Mouse (Mus musculus) granulocyte monocyte progenitor cell, adult 5-6 weeks (primary cell): Measurements from ENCODE around the gene Vps26a. TPM values are rescaled to one million over a fixed set of nuclear protein-coding genes. Genes with fewer than 3 reads are reported as not detected.
"Not testable (repeated sequence)": the region's sequence is repeated elsewhere in the genome, so short reads cannot be mapped to it uniquely, and the experiment has no call there.

Experiments
- ATAC-seq: replicated peaks from 2 replicates; pipeline ENCODE4 v1.8.0; 2016; ENCODE audit warnings: mild to moderate bottlenecking, moderate TSS enrichment, inconsistent platforms; ENCODE audit not compliant: poor library complexity, severe bottlenecking
- total RNA-seq, 2 experiments: library from RNA; stranded (forward) in 1 of 2; stranded (reverse) in 1 of 2; fragments of 200-712, 200-1000 nt in 1 of 2; fragments of >200 nt in 1 of 2; fragmentation: Nextera tagmentation in 1 of 2; gene quantifications; 2 replicates each; pipeline ENCODE4 v1.2.3; 2014 to 2017

Vps26a gene
- total RNA-seq, 2 experiments from 2014 or later, result 59.0 to 69.8 TPM

- no peak for ATAC-seq
Observed at GRCm38 (mm10) chr10:62501951-62502350, 15.3 kb upstream of the Vps26a start.

- peak; percentile 18 for ATAC-seq
Observed at GRCm38 (mm10) chr10:62500916-62501615, 14.5 kb upstream of the Vps26a start.

GRCm38 (mm10) chr10:62500088-62500915 lies 13.7 kb upstream of the Vps26a start:
- peak; percentile 47 for ATAC-seq

GRCm38 (mm10) chr10:62491681-62492080 lies 5.1 kb upstream of the Vps26a start:
- ATAC-seq, result not testable (repeated sequence)

GRCm38 (mm10) chr10:62488266-62488665 lies 1.7 kb upstream of the Vps26a start:
- 0 out of 2 replicates have a peak, but pooled peaks have one; percentile 10 for ATAC-seq

- ATAC-seq, result peak; percentile 20
Observed at GRCm38 (mm10) chr10:62485878-62486582, 575 bp downstream of the Vps26a start.

- ATAC-seq, result no peak
Observed at GRCm38 (mm10) chr10:62481108-62481852, 5.3 kb downstream of the Vps26a start.

GRCm38 (mm10) chr10:62476980-62477379 lies 9.6 kb downstream of the Vps26a start:
- no peak for ATAC-seq

GRCm38 (mm10) chr10:62474944-62475343 lies 11.7 kb downstream of the Vps26a start:
- ATAC-seq, result no peak

GRCm38 (mm10) chr10:62471105-62471504 lies 15.5 kb downstream of the Vps26a start:
- ATAC-seq, result no peak

- no peak for ATAC-seq
Observed at GRCm38 (mm10) chr10:62469736-62470135, 16.9 kb downstream of the Vps26a start.

- no peak for ATAC-seq
Observed at GRCm38 (mm10) chr10:62461321-62461720, 25.3 kb downstream of the Vps26a start.

GRCm38 (mm10) chr10:62452001-62452400 lies 34.6 kb downstream of the Vps26a start:
- not testable (repeated sequence) for ATAC-seq

- ATAC-seq, result 0 out of 2 replicates have a peak, but pooled peaks have one; percentile 6
Observed at GRCm38 (mm10) chr10:62450280-62450640, 36.3 kb downstream of the Vps26a start.

- ATAC-seq, result peak; percentile 88
Observed at GRCm38 (mm10) chr10:62449364-62450279, 37.0 kb downstream of the Vps26a start, which contains the start of the genes 4930507D05Rik and Supv3l1. Gene 4930507D05Rik, plus strand, starts transcription at chr10:62449489. Gene Supv3l1, minus strand, starts transcription at chr10:62449738.

- ATAC-seq, result peak; percentile 82
Observed at GRCm38 (mm10) chr10:62430427-62430826, 56.2 kb downstream of the Vps26a start.

- ATAC-seq, result no peak
Observed at GRCm38 (mm10) chr10:62425081-62425871, 61.3 kb downstream of the Vps26a start.

- ATAC-seq, result no peak
Observed at GRCm38 (mm10) chr10:62422255-62422654, 64.3 kb downstream of the Vps26a start, which contains the start of gene Hkdc1. Gene Hkdc1, minus strand, starts transcription at chr10:62422491.
